Mouse (Mus musculus): ENCODE results near the gene Rassf5. TPM values are rescaled to one million over a fixed set of nuclear protein-coding genes. Genes with fewer than 3 reads are reported as not detected.

Rassf5 gene
- polyA plus RNA-seq, 1 experiment: not detected

- WGBS: 90% methylated on average over 2 of the region's 2 CpGs
- no peak overlapping the region for H3K4me3 ChIP-seq (ENCODE audit: insufficient read depth, low read depth, low read length)
- TF ChIP-seq POLR2A (IDR thresholded peaks at IDR 0.05; ENCODE audit: insufficient read depth, low read depth, low read length): no peak
These were observed 21.7 kb downstream of the Rassf5 start for GRCm38 (mm10) chr1:131223345-131223744.

GRCm38 (mm10) chr1:131221822-131222590 lies 23.1 kb downstream of the Rassf5 start:
- WGBS: 87% methylated on average over 13 of the region's 13 CpGs
- TF ChIP-seq CTCF (IDR thresholded peaks at IDR 0.05; ENCODE audit: insufficient read depth, low read depth, low read length) (no peak), POLR2A (IDR thresholded peaks at IDR 0.05; ENCODE audit: insufficient read depth, low read depth, low read length) (no peak)
- H3K4me1 ChIP-seq (ENCODE audit: control insufficient read depth, insufficient read depth, low read length): no peaks in the 10 kb centered on the region

More at GRCm38 (mm10) chr1:131223345-131223744, 21.7 kb downstream of the Rassf5 start:
- Histone ChIP-seq H3K4me1 (ENCODE audit: control insufficient read depth, insufficient read depth, low read length) (no peaks in the 10 kb centered on the region), H3K27ac (ENCODE audit: insufficient read depth, low read depth, low read length) (no peak overlapping the region)

GRCm38 (mm10) chr1:131218933-131219332 lies 26.1 kb downstream of the Rassf5 start:
- H3K4me1 ChIP-seq (ENCODE audit: control insufficient read depth, insufficient read depth, low read length): no peaks in the 10 kb centered on the region
- H3K4me3 ChIP-seq (ENCODE audit: insufficient read depth, low read depth, low read length): no peak overlapping the region
- TF ChIP-seq CTCF (IDR thresholded peaks at IDR 0.05; ENCODE audit: insufficient read depth, low read depth, low read length): no peak
- TF ChIP-seq POLR2A (IDR thresholded peaks at IDR 0.05; ENCODE audit: insufficient read depth, low read depth, low read length): no peak
- 91% methylated on average over 11 of the region's 11 CpGs for WGBS
- H3K27ac ChIP-seq (ENCODE audit: insufficient read depth, low read depth, low read length): no peak overlapping the region

More at GRCm38 (mm10) chr1:131221822-131222590, 23.1 kb downstream of the Rassf5 start:
- no peak overlapping the region for H3K4me3 ChIP-seq (ENCODE audit: insufficient read depth, low read depth, low read length)
- H3K27ac ChIP-seq (ENCODE audit: insufficient read depth, low read depth, low read length): no peak overlapping the region

GRCm38 (mm10) chr1:131213361-131213760 lies 31.7 kb downstream of the Rassf5 start:
- no peak overlapping the region for H3K27ac ChIP-seq (ENCODE audit: insufficient read depth, low read depth, low read length)
- WGBS: 90% methylated on average over 6 of the region's 6 CpGs
- TF ChIP-seq CTCF (IDR thresholded peaks at IDR 0.05; ENCODE audit: insufficient read depth, low read depth, low read length): no peak
- no peak for TF ChIP-seq POLR2A (IDR thresholded peaks at IDR 0.05; ENCODE audit: insufficient read depth, low read depth, low read length)
- H3K4me1 ChIP-seq (ENCODE audit: control insufficient read depth, insufficient read depth, low read length): peaks cover 5% of the 10 kb centered on the region
- no peak overlapping the region for H3K4me3 ChIP-seq (ENCODE audit: insufficient read depth, low read depth, low read length)

GRCm38 (mm10) chr1:131212956-131213355 lies 32.1 kb downstream of the Rassf5 start:
- Histone ChIP-seq H3K4me1 (ENCODE audit: control insufficient read depth, insufficient read depth, low read length) (peaks cover 5% of the 10 kb centered on the region), H3K4me3 (ENCODE audit: insufficient read depth, low read depth, low read length) (no peak overlapping the region), H3K27ac (ENCODE audit: insufficient read depth, low read depth, low read length) (no peak overlapping the region)
- TF ChIP-seq POLR2A (IDR thresholded peaks at IDR 0.05; ENCODE audit: insufficient read depth, low read depth, low read length) (no peak), CTCF (IDR thresholded peaks at IDR 0.05; ENCODE audit: insufficient read depth, low read depth, low read length) (no peak)
- 86% methylated on average over 5 of the region's 5 CpGs for WGBS

GRCm38 (mm10) chr1:131211655-131212054 lies 33.4 kb downstream of the Rassf5 start:
- TF ChIP-seq CTCF (IDR thresholded peaks at IDR 0.05; ENCODE audit: insufficient read depth, low read depth, low read length): no peak
- TF ChIP-seq POLR2A (IDR thresholded peaks at IDR 0.05; ENCODE audit: insufficient read depth, low read depth, low read length): no peak
- H3K4me1 ChIP-seq (ENCODE audit: control insufficient read depth, insufficient read depth, low read length): peaks cover 5% of the 10 kb centered on the region
- 98% methylated on average over 1 of the region's 1 CpGs for WGBS
- H3K4me3 ChIP-seq (ENCODE audit: insufficient read depth, low read depth, low read length): no peak overlapping the region
- H3K27ac ChIP-seq (ENCODE audit: insufficient read depth, low read depth, low read length): no peak overlapping the region

- Histone ChIP-seq H3K27ac (ENCODE audit: insufficient read depth, low read depth, low read length) (no peak overlapping the region), H3K4me3 (ENCODE audit: insufficient read depth, low read depth, low read length) (no peak overlapping the region), H3K4me1 (ENCODE audit: control insufficient read depth, insufficient read depth, low read length) (peaks cover 5% of the 10 kb centered on the region)
- 62% methylated on average over 8 of the region's 8 CpGs for WGBS
- no peak for TF ChIP-seq POLR2A (IDR thresholded peaks at IDR 0.05; ENCODE audit: insufficient read depth, low read depth, low read length)
- no peak for TF ChIP-seq CTCF (IDR thresholded peaks at IDR 0.05; ENCODE audit: insufficient read depth, low read depth, low read length)
These were observed 35.1 kb downstream of the Rassf5 start for GRCm38 (mm10) chr1:131209971-131210426.

- Histone ChIP-seq H3K27ac (ENCODE audit: insufficient read depth, low read depth, low read length) (no peak overlapping the region), H3K4me1 (ENCODE audit: control insufficient read depth, insufficient read depth, low read length) (peaks cover 5% of the 10 kb centered on the region), H3K4me3 (ENCODE audit: insufficient read depth, low read depth, low read length) (no peak overlapping the region)
- TF ChIP-seq CTCF (IDR thresholded peaks at IDR 0.05; ENCODE audit: insufficient read depth, low read depth, low read length) (no peak), POLR2A (IDR thresholded peaks at IDR 0.05; ENCODE audit: insufficient read depth, low read depth, low read length) (no peak)
- WGBS: 87% methylated on average over 6 of the region's 6 CpGs
These were observed 36.3 kb downstream of the Rassf5 start for GRCm38 (mm10) chr1:131208800-131209199.

GRCm38 (mm10) chr1:131208081-131208480 lies 37.0 kb downstream of the Rassf5 start:
- WGBS: 93% methylated on average over 5 of the region's 5 CpGs
- H3K27ac ChIP-seq (ENCODE audit: insufficient read depth, low read depth, low read length): no peak overlapping the region
- H3K4me3 ChIP-seq (ENCODE audit: insufficient read depth, low read depth, low read length): no peak overlapping the region
- peaks cover 5% of the 10 kb centered on the region for H3K4me1 ChIP-seq (ENCODE audit: control insufficient read depth, insufficient read depth, low read length)
- TF ChIP-seq CTCF (IDR thresholded peaks at IDR 0.05; ENCODE audit: insufficient read depth, low read depth, low read length): no peak
- no peak for TF ChIP-seq POLR2A (IDR thresholded peaks at IDR 0.05; ENCODE audit: insufficient read depth, low read depth, low read length)
